Mouse (Mus musculus): ENCODE data around the gene AC161166.1.
"Not testable (repeated sequence)": the region's sequence is repeated elsewhere in the genome, so short reads cannot be mapped to it uniquely, and the experiment has no call there.

AC161166.1 gene

GRCm38 (mm10) chr7:24485481-24485880 lies 26.8 kb downstream of the AC161166.1 start:
- no peak for DNase-seq (ENCODE audit: low spot score in 2 of 2)

GRCm38 (mm10) chr7:24483291-24483690 lies 29.0 kb downstream of the AC161166.1 start:
- not testable (repeated sequence) for DNase-seq (ENCODE audit: low spot score in 2 of 2)

GRCm38 (mm10) chr7:24482208-24483020 lies 29.8 kb downstream of the AC161166.1 start:
- no peak for DNase-seq (ENCODE audit: low spot score in 2 of 2)

GRCm38 (mm10) chr7:24481474-24482207 lies 30.6 kb downstream of the AC161166.1 start, which contains the start of gene Cadm4:
Gene Cadm4, plus strand, starts transcription at chr7:24482023.
- DNase-seq (ENCODE audit: low spot score in 2 of 2), result peak; percentile 80 to 91

GRCm38 (mm10) chr7:24480986-24481473 lies 31.2 kb downstream of the AC161166.1 start:
- no peak for DNase-seq (ENCODE audit: low spot score in 2 of 2)

GRCm38 (mm10) chr7:24480121-24480941 lies 31.9 kb downstream of the AC161166.1 start:
- DNase-seq (ENCODE audit: low spot score in 2 of 2), result no peak

- DNase-seq (ENCODE audit: low spot score in 2 of 2), result no peak
These were observed 32.6 kb downstream of the AC161166.1 start for GRCm38 (mm10) chr7:24479685-24480084.

- no peak for DNase-seq (ENCODE audit: low spot score in 2 of 2)
These were observed 33.3 kb downstream of the AC161166.1 start for GRCm38 (mm10) chr7:24478911-24479310.

- no peak for DNase-seq (ENCODE audit: low spot score in 2 of 2)
These were observed 35.4 kb downstream of the AC161166.1 start for GRCm38 (mm10) chr7:24476856-24477255.

GRCm38 (mm10) chr7:24476338-24476737 lies 35.9 kb downstream of the AC161166.1 start:
- no peak for DNase-seq (ENCODE audit: low spot score in 2 of 2)

- peak in 1 of 2 experiments; percentile 36 for DNase-seq (ENCODE audit: low spot score in 2 of 2)
These were observed 37.3 kb downstream of the AC161166.1 start for GRCm38 (mm10) chr7:24474811-24475506.

- peak in 1 of 2 experiments; percentile 63 for DNase-seq (ENCODE audit: low spot score in 2 of 2)
These were observed 38.2 kb downstream of the AC161166.1 start for GRCm38 (mm10) chr7:24473913-24474529.

- no peak for DNase-seq (ENCODE audit: low spot score in 2 of 2)
These were observed 39.3 kb downstream of the AC161166.1 start for GRCm38 (mm10) chr7:24472937-24473336.

- no peak for DNase-seq (ENCODE audit: low spot score in 2 of 2)
These were observed 39.8 kb downstream of the AC161166.1 start for GRCm38 (mm10) chr7:24472442-24472841.

- no peak for DNase-seq (ENCODE audit: low spot score in 2 of 2)
These were observed 41.9 kb downstream of the AC161166.1 start for GRCm38 (mm10) chr7:24470356-24470755.

- DNase-seq (ENCODE audit: low spot score in 2 of 2), result no peak
These were observed 43.1 kb downstream of the AC161166.1 start for GRCm38 (mm10) chr7:24469126-24469525.

- DNase-seq (ENCODE audit: low spot score in 2 of 2), result no peak
These were observed 44.4 kb downstream of the AC161166.1 start for GRCm38 (mm10) chr7:24467886-24468285.

- DNase-seq (ENCODE audit: low spot score in 2 of 2), result no peak
These were observed 45.4 kb downstream of the AC161166.1 start for GRCm38 (mm10) chr7:24466835-24467234.

- no peak for DNase-seq (ENCODE audit: low spot score in 2 of 2)
These were observed 49.6 kb downstream of the AC161166.1 start, which contains the start of gene Plaur for GRCm38 (mm10) chr7:24462388-24463319. Gene Plaur, plus strand, starts transcription at chr7:24462484.
